Mouse (Mus musculus): ENCODE measurements around the gene Ifne.
"Not testable (repeated sequence)": the region's sequence is repeated elsewhere in the genome, so short reads cannot be mapped to it uniquely, and the experiment has no call there.

DNA sequence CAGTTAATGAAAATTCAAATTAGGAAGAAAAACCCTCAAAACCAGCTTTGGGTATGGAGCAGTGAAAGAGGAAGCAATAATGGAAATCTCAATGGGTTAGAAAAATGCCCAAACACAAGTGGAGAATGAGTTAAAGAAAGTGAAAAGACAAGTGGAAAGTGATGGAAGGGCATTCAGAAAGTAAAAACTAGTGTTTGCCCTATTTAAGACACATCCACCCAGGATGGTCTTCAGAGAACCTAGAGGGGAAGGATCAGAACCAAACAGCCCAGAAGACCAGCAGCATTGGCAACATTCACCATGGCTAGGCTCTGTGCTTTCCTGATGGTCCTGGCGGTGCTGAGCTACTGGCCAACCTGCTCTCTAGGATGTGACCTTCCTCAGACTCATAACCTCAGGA is 44.8 kb downstream of the Ifne start, which contains the start of gene Ifna5:
- TF ChIP-seq CTCF, POLR2A (IDR thresholded peaks at IDR 0.05; ENCODE audit: insufficient read depth, low read depth, low read length): not testable (repeated sequence)

All from olfactory bulb, adult 2 months (tissue).